Mouse (Mus musculus) heart, embryonic 15.5 days (tissue): ENCODE measurements at regions not wholly inside any gene's neighbourhood (a gene's known extent, or its start where the extent isn't known, plus 50 kb on each side); places are given as distances from the start of the nearest gene placed in this dataset.

Experiments used
- ATAC-seq: fragments of 200-750 bp; cut with Nextera tagmentation; replicated peaks from 2 replicates; pipeline ENCODE4 v1.8.0; 2017; ENCODE audit warnings: low read depth, moderate TSS enrichment; ENCODE audit not compliant: insufficient number of reproducible peaks, insufficient read depth, low FRiP score
- H3K27ac ChIP-seq: fragments of 300-500 bp; sonication (generic); 2 replicates; pipeline ENCODE4 v1.5.1; 2015; ENCODE audit warnings: mild to moderate bottlenecking, inconsistent platforms
- H3K27me3 ChIP-seq: fragments of 300-500 bp; sonication (generic); 2 replicates; pipeline ENCODE4 v1.6.1; 2015; ENCODE audit warnings: inconsistent platforms
- H3K36me3 ChIP-seq: fragments of 300-500 bp; sonication (generic); 2 replicates; pipeline ENCODE4 v1.6.1; 2015; ENCODE audit warnings: mild to moderate bottlenecking, inconsistent platforms
- H3K4me1 ChIP-seq: fragments of 300-500 bp; sonication (generic); replicated peaks from 2 replicates; pipeline ENCODE4 v1.6.1; 2015; ENCODE audit warnings: inconsistent platforms
- H3K4me2 ChIP-seq: fragments of 300-500 bp; sonication (generic); 2 replicates; pipeline ENCODE4 v1.6.1; 2015; ENCODE audit warnings: inconsistent platforms, mild to moderate bottlenecking, moderate library complexity
- H3K4me3 ChIP-seq: fragments of 300-500 bp; sonication (generic); 2 replicates; pipeline ENCODE4 v1.5.1; 2015; ENCODE audit warnings: mild to moderate bottlenecking, inconsistent platforms
- H3K9ac ChIP-seq: fragments of 300-500 bp; sonication (generic); 2 replicates; pipeline ENCODE4 v1.6.1; 2015; ENCODE audit warnings: mild to moderate bottlenecking, inconsistent platforms
- H3K9me3 ChIP-seq: fragments of 300-500 bp; sonication (generic); replicated peaks from 2 replicates; pipeline ENCODE4 v1.6.1; 2016; ENCODE audit warnings: inconsistent platforms
- whole genome bisulfite sequencing: fragments of 180-500 bp; shearing (Covaris S2); methylation state at CpG from one replicate; pipeline ENCODE4 v1.1.7; 2015; ENCODE audit warnings: mixed read lengths; 5-methylcytosine and 5-hydroxymethylcytosine counted together

DNA sequence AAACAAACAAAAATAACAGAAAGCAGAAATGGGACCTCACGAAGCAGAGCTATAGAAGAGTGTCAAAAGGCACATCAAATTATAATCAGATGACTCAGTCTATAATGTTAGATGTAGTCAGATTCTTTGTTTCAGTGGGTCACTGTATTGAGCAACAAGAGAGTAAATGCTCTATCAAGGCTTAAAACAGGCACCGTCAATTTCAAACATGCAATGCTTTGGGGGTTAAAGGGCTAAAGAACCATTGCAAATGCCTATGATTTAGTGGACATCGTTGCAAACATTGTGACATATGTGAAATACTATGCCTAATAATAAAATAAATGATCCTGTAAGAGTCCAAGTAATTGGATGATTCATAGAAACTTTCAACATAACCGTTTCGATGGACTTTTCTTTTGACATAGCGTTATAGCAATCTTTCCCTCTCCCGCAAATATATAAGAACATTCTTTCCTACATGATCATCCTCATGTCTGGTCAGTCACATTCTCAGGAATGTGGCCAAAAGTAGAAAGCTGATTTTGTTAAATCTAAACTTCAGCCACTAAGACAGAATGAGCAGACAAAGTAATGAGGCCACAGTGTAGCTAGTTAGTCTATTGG lies 149.9 kb upstream of the Cep162 start:
- H3K9ac ChIP-seq = no peak overlapping the region
- H3K27ac ChIP-seq = no peak overlapping the region
- ATAC-seq = no peak
- 83% methylated on average over 7 of the region's 7 CpGs for WGBS
- no peaks in the 10 kb centered on the region for H3K27me3 ChIP-seq
- H3K36me3 ChIP-seq = no peaks in the 10 kb centered on the region
- H3K4me3 ChIP-seq = no peak overlapping the region
- H3K4me1 ChIP-seq = no peaks in the 10 kb centered on the region
- H3K9me3 ChIP-seq = no peaks in the 10 kb centered on the region
- H3K4me2 ChIP-seq = no peak overlapping the region

GRCm38 (mm10) chr9:87402010-87402409 lies 146.7 kb upstream of the Cep162 start:
- ATAC-seq = no peak
- H3K36me3 ChIP-seq = no peaks in the 10 kb centered on the region
- H3K4me2 ChIP-seq = no peak overlapping the region
- no peak overlapping the region for H3K9ac ChIP-seq
- H3K4me3 ChIP-seq = no peak overlapping the region
- no peak overlapping the region for H3K27ac ChIP-seq
- H3K9me3 ChIP-seq = no peaks in the 10 kb centered on the region
- WGBS = 84% methylated on average over 3 of the region's 3 CpGs
- H3K4me1 ChIP-seq = no peaks in the 10 kb centered on the region
- H3K27me3 ChIP-seq = no peaks in the 10 kb centered on the region

DNA sequence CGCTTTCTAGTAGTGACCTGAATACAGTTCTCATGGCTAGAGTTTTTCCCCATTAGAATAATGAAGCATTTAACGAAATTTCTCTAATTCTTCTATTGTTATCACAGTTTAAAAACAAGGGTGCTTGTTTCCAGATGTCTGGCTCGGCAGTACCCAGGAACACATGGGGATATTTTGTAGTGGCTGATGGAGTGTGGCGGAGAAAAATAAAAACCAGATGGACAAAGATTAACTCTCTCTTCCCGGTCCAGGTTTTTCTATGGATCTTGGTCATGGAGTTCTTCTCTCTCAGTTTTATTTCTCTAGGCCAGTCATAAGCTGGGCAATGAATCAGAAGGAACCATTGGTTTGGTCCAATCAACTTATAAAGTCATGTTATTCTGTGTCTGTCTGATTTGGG lies 132.2 kb upstream of the Cep162 start:
- 75% methylated on average over 5 of the region's 5 CpGs for WGBS
- Histone ChIP-seq H3K27me3 (no peaks in the 10 kb centered on the region), H3K9me3 (no peaks in the 10 kb centered on the region), H3K9ac (no peak overlapping the region), H3K27ac (no peak overlapping the region), H3K4me3 (no peak overlapping the region), H3K4me2 (no peak overlapping the region), H3K36me3 (no peaks in the 10 kb centered on the region), H3K4me1 (no peaks in the 10 kb centered on the region)
- ATAC-seq = no peak

DNA sequence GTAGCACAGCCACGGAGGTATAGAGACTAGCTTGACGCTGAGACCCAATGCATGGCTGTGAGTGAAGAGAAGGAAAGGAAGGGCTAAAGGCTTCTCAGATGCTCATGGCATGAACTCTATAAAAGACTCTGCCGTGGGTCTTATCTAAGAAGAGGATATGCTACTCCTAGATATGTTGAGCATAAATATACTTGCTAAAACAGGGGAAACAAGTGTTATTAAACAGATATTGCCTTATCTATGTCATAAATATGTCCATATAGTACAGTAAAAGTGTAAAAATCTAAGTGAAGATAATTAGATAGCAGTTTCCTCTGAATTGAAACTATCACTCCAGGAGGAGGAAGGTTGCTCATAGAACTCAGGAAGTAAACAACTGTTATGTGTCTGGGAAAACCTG lies 128.2 kb upstream of the Cep162 start:
- no peak overlapping the region for H3K27ac ChIP-seq
- H3K27me3 ChIP-seq = no peaks in the 10 kb centered on the region
- no peaks in the 10 kb centered on the region for H3K36me3 ChIP-seq
- 61% methylated on average over 3 of the region's 3 CpGs for WGBS
- H3K4me2 ChIP-seq = no peak overlapping the region
- H3K4me1 ChIP-seq = peaks cover 6% of the 10 kb centered on the region; the same call in 1 of the 2 replicates
- no peaks in the 10 kb centered on the region for H3K9me3 ChIP-seq
- H3K9ac ChIP-seq = no peak overlapping the region
- no peak for ATAC-seq
- H3K4me3 ChIP-seq = no peak overlapping the region

GRCm38 (mm10) chr9:87377921-87378320 lies 122.6 kb upstream of the Cep162 start:
- Histone ChIP-seq H3K27me3 (no peaks in the 10 kb centered on the region), H3K9me3 (no peaks in the 10 kb centered on the region), H3K36me3 (no peaks in the 10 kb centered on the region), H3K27ac (no peak overlapping the region), H3K9ac (no peak overlapping the region), H3K4me3 (no peak overlapping the region), H3K4me1 (peaks cover 11% of the 10 kb centered on the region; the same call in 1 of the 2 replicates), H3K4me2 (no peak overlapping the region)
- ATAC-seq = no peak
- 71% methylated on average over 7 of the region's 7 CpGs for WGBS

DNA sequence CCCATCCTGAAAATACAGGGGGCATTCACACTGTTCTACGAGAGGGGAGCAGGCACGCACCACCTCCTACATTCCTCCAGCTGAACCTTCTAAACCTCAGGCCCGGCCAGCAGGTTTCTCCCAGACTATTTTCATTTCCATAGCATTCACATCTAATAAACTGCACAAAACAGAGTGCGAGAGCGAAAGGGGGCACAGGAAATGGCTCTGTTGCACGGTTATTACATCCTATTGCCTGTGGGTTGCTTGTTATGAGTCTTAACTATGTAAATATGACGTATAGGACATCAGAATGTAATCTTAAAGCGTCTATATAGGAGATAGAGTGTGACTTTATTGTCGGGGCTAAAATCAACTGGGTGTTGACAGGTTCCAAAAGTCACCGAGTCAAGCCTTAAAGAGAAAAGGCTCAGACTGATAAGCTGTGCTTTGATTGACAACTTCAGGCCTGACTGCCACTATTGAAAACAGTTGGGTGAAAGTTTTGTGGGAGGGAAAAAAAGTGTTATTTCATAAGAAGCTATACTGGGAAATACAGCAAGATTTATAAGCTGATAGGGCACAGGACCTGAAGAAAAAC lies 121.5 kb upstream of the Cep162 start:
- WGBS = 33% methylated on average over 10 of the region's 10 CpGs
- Histone ChIP-seq H3K4me2 (no peak overlapping the region), H3K9me3 (no peaks in the 10 kb centered on the region), H3K36me3 (no peaks in the 10 kb centered on the region), H3K27ac (no peak overlapping the region), H3K4me1 (peaks cover 11% of the 10 kb centered on the region; the same call in 1 of the 2 replicates), H3K27me3 (no peaks in the 10 kb centered on the region), H3K9ac (no peak overlapping the region), H3K4me3 (no peak overlapping the region)
- ATAC-seq = no peak

DNA sequence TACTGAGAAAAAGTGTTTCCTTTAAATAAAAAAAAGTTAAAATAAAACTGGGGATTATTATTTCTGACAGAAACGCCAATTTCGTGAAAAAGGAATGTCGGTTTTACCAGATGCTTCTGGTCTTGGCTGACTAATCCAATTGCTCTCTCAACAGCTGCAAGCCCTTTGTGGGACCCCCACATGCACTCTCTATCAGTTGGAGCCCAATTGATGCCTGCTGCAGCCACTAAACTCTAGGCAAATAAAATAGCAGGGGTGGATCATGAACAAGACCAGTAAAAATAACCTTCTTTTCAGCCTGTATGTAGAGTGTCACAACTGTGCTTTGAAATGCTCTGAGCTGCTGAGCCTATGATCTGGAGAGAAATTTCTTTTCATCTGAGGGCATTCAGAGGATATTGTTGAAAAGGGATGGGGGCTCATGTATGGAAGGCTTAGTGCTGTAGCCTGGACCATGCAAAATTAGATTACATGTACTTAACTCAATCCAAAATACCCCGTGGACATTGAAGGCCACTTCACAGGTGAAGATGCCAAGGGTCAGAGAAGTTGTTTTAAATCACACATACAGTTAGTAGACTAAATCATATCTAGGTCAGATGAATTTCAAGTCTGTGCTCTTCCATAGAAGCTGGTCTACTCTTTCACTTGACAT lies 117.0 kb upstream of the Cep162 start:
- Histone ChIP-seq H3K27ac (no peak overlapping the region), H3K9ac (no peak overlapping the region), H3K4me2 (no peak overlapping the region), H3K9me3 (no peaks in the 10 kb centered on the region), H3K4me1 (peaks cover 5% of the 10 kb centered on the region; the same call in 1 of the 2 replicates), H3K27me3 (no peaks in the 10 kb centered on the region), H3K4me3 (no peak overlapping the region), H3K36me3 (no peaks in the 10 kb centered on the region)
- WGBS = 54% methylated on average over 4 of the region's 4 CpGs
- no peak for ATAC-seq

DNA sequence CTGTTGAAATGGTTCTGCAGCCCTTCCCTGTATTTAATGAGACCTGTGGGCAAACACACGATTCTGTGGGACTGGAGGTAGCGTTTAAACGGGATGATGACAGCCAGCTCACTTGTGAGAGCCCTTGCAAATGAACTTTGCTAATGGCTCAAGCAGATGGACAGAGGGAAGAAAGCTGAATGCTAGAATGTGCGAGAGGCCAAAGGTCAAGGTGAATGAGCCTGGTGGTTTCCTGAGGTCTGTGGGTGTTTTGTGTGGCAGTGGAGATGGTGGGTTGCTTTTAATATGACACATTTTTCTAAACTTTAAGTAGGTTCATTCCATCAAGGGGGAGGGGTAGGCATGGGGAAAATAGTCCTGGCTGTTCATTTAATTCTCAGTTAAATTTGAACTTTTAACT lies 113.7 kb upstream of the Cep162 start:
- H3K4me3 ChIP-seq = no peak overlapping the region

GRCm38 (mm10) chr9:87347008-87347407 lies 91.7 kb upstream of the Cep162 start:
- no peaks in the 10 kb centered on the region for H3K27me3 ChIP-seq
- no peak overlapping the region for H3K4me2 ChIP-seq
- ATAC-seq = no peak
- H3K9me3 ChIP-seq = no peaks in the 10 kb centered on the region
- no peak overlapping the region for H3K4me3 ChIP-seq
- no peaks in the 10 kb centered on the region for H3K4me1 ChIP-seq
- no peaks in the 10 kb centered on the region for H3K36me3 ChIP-seq
- WGBS = 57% methylated on average over 1 of the region's 1 CpGs
- H3K27ac ChIP-seq = no peak overlapping the region
- no peak overlapping the region for H3K9ac ChIP-seq

More for the DNA sequence above, 113.7 kb upstream of the Cep162 start:
- 63% methylated on average over 4 of the region's 4 CpGs for WGBS
- H3K4me1 ChIP-seq = no peaks in the 10 kb centered on the region
- no peak for ATAC-seq
- H3K4me2 ChIP-seq = no peak overlapping the region
- no peak overlapping the region for H3K27ac ChIP-seq
- H3K36me3 ChIP-seq = no peaks in the 10 kb centered on the region
- no peak overlapping the region for H3K9ac ChIP-seq
- H3K27me3 ChIP-seq = no peaks in the 10 kb centered on the region
- H3K9me3 ChIP-seq = no peaks in the 10 kb centered on the region

DNA sequence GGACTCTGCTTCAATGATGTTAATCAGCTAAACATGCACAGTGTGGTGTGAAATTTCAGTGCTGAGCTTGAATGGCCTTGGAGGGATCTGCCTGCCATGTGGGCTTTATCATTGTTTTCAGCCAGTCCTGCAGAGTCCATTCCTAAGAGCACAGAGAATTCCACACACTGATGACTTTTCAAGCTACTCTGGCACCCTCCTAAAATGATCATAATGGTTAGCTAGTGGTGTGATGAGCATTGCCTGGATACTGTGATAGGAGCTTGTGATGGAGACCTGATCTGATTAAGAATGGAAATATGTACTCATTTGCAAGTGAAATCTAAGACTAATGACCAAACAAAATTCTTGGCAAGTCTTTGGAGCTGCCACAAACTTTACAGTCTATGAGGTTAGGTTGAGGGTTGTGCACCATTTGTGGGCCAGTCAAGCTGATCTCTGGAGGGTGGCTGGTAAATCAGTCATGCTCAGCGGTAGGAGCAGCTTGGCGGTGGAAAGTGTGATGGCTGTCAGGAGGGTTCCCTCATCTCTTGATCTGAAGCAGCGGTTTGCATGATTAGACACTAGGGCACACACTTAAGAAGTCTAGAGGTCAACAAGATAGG lies 91.0 kb upstream of the Cep162 start:
- ATAC-seq = no peak
- no peak overlapping the region for H3K9ac ChIP-seq
- H3K36me3 ChIP-seq = no peaks in the 10 kb centered on the region
- 56% methylated on average over 3 of the region's 3 CpGs for WGBS
- H3K4me3 ChIP-seq = no peak overlapping the region
- no peaks in the 10 kb centered on the region for H3K27me3 ChIP-seq
- H3K4me1 ChIP-seq = no peaks in the 10 kb centered on the region
- no peaks in the 10 kb centered on the region for H3K9me3 ChIP-seq
- no peak overlapping the region for H3K27ac ChIP-seq
- H3K4me2 ChIP-seq = no peak overlapping the region

DNA sequence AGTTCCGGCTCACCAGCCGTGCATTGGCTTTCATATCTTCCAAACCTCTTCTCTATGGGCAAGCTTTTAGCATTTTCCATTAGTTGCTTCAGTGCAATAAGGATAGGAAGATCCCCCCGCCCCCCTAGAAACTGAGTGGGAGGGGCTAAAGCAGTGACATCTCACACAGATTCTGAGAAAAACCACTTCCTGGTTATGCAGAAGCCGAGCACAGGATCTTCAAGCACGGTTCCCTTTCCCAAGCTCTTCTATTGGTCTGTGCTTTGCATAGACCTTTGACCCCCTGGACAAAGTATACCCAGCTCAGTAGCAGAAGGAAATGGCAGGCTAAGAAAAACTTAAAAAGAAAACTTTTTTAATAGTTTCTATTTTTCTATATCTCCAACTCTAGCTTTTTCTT lies 86.1 kb upstream of the Cep162 start:
- Histone ChIP-seq H3K27ac (no peak overlapping the region), H3K4me2 (no peak overlapping the region), H3K27me3 (no peaks in the 10 kb centered on the region), H3K36me3 (no peaks in the 10 kb centered on the region), H3K9me3 (no peaks in the 10 kb centered on the region), H3K9ac (no peak overlapping the region), H3K4me3 (no peak overlapping the region), H3K4me1 (no peaks in the 10 kb centered on the region)
- 67% methylated on average over 5 of the region's 5 CpGs for WGBS
- no peak for ATAC-seq
